Mouse (Mus musculus) brown adipose tissue, adult 24 weeks (tissue): Measurements from ENCODE around the gene Gm14443. TPM values are rescaled to one million over a fixed set of nuclear protein-coding genes. Genes with fewer than 3 reads are reported as not detected.

Experiments
- polyA plus RNA-seq: library from polyadenylated mRNA; stranded (reverse); fragments of >200 nt; gene quantifications from 2 replicates; pipeline ENCODE4 v1.2.4, GENCODE M21; 2012; ENCODE audit not compliant: missing spikeins, insufficient read depth, insufficient read length

Gm14443 gene
- polyA plus RNA-seq, 1 experiment: 1.1 TPM

Other genes starting within 250 kb of the Gm14443 start
- 1.4 and 1.9 TPM in 2 replicates for gene Gm14444, start 165.6 kb downstream of the Gm14443 start, polyA plus RNA-seq
- not detected in 2 replicates for gene Gm14393, start 108.1 kb downstream of the Gm14443 start, polyA plus RNA-seq
- 21.5 and 28.4 TPM in 2 replicates for gene Gm14399, start 33.9 kb downstream of the Gm14443 start, polyA plus RNA-seq
- gene Gm14391, start 31.0 kb upstream of the Gm14443 start, polyA plus RNA-seq: 3.7 and 8.2 TPM in 2 replicates
- gene Gm14440, start 99.3 kb upstream of the Gm14443 start, polyA plus RNA-seq: 8.0 and 11.8 TPM in 2 replicates
- gene Gm4631, start 162.3 kb upstream of the Gm14443 start, polyA plus RNA-seq: 29.6 and 34.6 TPM in 2 replicates
- gene Zfp968, start 196.6 kb upstream of the Gm14443 start, polyA plus RNA-seq: 2.6 and 3.3 TPM in 2 replicates